1 mouse cellular context compared by ENCODE assay signal in the genomic region with DNA sequence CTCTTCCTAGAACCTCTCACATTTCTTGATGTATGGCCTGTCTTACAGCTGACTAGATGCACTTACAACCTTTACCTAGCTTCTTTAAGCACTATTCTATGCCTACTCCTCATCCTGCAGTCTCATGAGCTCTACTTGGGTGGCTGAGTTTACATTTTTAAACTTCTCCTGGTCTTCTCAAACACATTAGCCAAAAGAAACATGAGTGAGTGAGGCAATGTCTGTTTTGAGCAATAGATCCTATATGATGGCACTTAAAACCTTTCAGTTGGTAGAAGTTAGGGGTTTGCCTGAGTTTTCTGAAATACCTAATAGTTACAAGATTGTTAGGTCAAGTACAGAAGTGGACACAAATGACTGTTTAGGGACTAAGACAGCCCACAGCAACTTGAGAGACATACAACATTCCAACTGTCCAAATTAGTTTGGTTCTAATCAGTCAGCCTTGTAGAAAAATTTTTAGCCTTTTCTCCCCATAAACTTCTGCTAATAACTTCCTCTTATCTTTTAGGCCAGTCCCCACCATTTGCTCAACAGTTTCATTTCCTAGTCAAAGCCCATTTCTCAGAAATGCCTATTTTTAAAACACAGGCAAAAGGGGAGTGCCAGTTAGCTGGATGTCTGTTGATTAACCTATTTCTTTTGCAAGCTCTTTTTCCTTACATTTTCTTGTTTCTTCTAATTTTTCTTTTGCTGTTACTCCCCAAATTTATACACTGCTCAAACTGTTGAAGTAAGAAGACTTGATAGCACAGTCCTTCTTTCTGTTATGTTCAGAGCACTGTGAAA.
TF ChIP-seq lines count a peak whose summit lies in the region.

No protein-coding gene starts in this region.

TF ChIP-seq in MEL, 35 proteins besides CTCF, POLR2A, EP300 and RAD21 (continued from another document):
- TF ChIP-seq RCOR1 (IDR thresholded peaks at IDR 0.05; ENCODE audit: low read depth, low read length) = no peak; the same call in 1 of the 2 replicates
- TF ChIP-seq CHD1 (IDR thresholded peaks at IDR 0.05; ENCODE audit: low read depth, low read length) = 0 out of 2 replicates have a peak, but pooled peaks have one; percentile 23
- TF ChIP-seq MAZ (IDR thresholded peaks at IDR 0.05; ENCODE audit: low read depth, low read length) = 0 out of 2 replicates have a peak, but pooled peaks have one; percentile 52
- TF ChIP-seq ZC3H11A (IDR thresholded peaks at IDR 0.05; ENCODE audit: low read depth, low read length) = no peak
- no peak for TF ChIP-seq MAFK (IDR thresholded peaks at IDR 0.05; ENCODE audit: borderline replicate concordance, low read depth, low read length)
- no peak for TF ChIP-seq ZNF384 (IDR thresholded peaks at IDR 0.05; ENCODE audit: low read depth, low read length)
- TF ChIP-seq KAT2A (conservative IDR thresholded peaks at IDR 0.05; ENCODE audit: low read depth, low read length) = no peak
- TF ChIP-seq MYC (IDR thresholded peaks at IDR 0.05; ENCODE audit: low read depth, low read length) = no peak
- TF ChIP-seq ZKSCAN1 (IDR thresholded peaks at IDR 0.05; ENCODE audit: low read depth, low read length) = no peak
- TF ChIP-seq CHD2 (IDR thresholded peaks at IDR 0.05; ENCODE audit: low read length) = no peak
- TF ChIP-seq GABPA (IDR thresholded peaks at IDR 0.05; ENCODE audit: low read depth, low read length) = no peak
- no peak for TF ChIP-seq NRF1 (IDR thresholded peaks at IDR 0.05; ENCODE audit: insufficient read depth, low read depth, low read length, poor library complexity, severe bottlenecking)
- TF ChIP-seq TCF12 (IDR thresholded peaks at IDR 0.05; ENCODE audit: low read depth, low read length) = peak; percentile 73
- peak; percentile 33; the same call in 1 of the 2 replicates for TF ChIP-seq ETS1 (IDR thresholded peaks at IDR 0.05; ENCODE audit: low read depth, low read length)
- TF ChIP-seq BHLHE40 (IDR thresholded peaks at IDR 0.05; ENCODE audit: borderline replicate concordance, low read depth, low read length) = no peak
- TF ChIP-seq SMC3 (IDR thresholded peaks at IDR 0.05; ENCODE audit: low read depth, low read length) = no peak
- no peak for TF ChIP-seq ELF1 (IDR thresholded peaks at IDR 0.05; ENCODE audit: low read depth, low read length)
- TF ChIP-seq USF2 (IDR thresholded peaks at IDR 0.05; ENCODE audit: borderline replicate concordance in 1 of 2, insufficient read depth in 1 of 2, low read depth in 1 of 2, low read length in 2 of 2) = no peak
- no peak for TF ChIP-seq MEF2A (IDR thresholded peaks at IDR 0.05; ENCODE audit: extremely low read depth, insufficient replicate concordance, low read depth, low read length, poor library complexity, severe bottlenecking)
- no peak for TF ChIP-seq USF1 (IDR thresholded peaks at IDR 0.05; ENCODE audit: low read depth, low read length)
- no peak for TF ChIP-seq JUND (IDR thresholded peaks at IDR 0.05; ENCODE audit: low read depth, low read length)
- no peak for TF ChIP-seq POLR2AphosphoS2 (IDR thresholded peaks at IDR 0.05; ENCODE audit: low read length)
- peak; percentile 52 for TF ChIP-seq TAL1 (IDR thresholded peaks at IDR 0.05; ENCODE audit: low read length)
- no peak for TF ChIP-seq POLR2AphosphoS5 (IDR thresholded peaks at IDR 0.05; ENCODE audit: borderline replicate concordance, low read depth, low read length)
- TF ChIP-seq ZMIZ1 (IDR thresholded peaks at IDR 0.05; ENCODE audit: low read depth, low read length) = no peak
- TF ChIP-seq SIN3A (IDR thresholded peaks at IDR 0.05; ENCODE audit: low read length) = peak; percentile 56; the same call in 1 of the 2 replicates
